Mouse (Mus musculus) G1E (cell line): ENCODE data around the gene Nms. TPM values are rescaled to one million over a fixed set of nuclear protein-coding genes. Genes with fewer than 3 reads are reported as not detected.

Experiments used
- ATAC-seq: 2 replicates; pipeline ENCODE4 v1.8.0; 2016; ENCODE audit warnings: mild to moderate bottlenecking; ENCODE audit not compliant: insufficient number of reproducible peaks, poor library complexity, low FRiP score, severe bottlenecking; ENCODE audit errors: extremely low read depth
- DNase-seq: peaks from one replicate; pipeline ENCODE4 v3.0.0; 2012; ENCODE audit warnings: low spot score
- H3K27me3 ChIP-seq: 2 replicates; pipeline ENCODE4 v1.6.1; 2012; ENCODE audit warnings: mild to moderate bottlenecking, low read length, inconsistent platforms; ENCODE audit not compliant: insufficient read depth
- H3K36me3 ChIP-seq: replicated peaks from 2 replicates; pipeline ENCODE3; 2012; ENCODE audit warnings: mild to moderate bottlenecking, inconsistent platforms
- H3K4me1 ChIP-seq: 2 replicates; pipeline ENCODE4 v1.6.1; 2012; ENCODE audit warnings: low read depth, low read length, inconsistent platforms, mixed read lengths; ENCODE audit not compliant: insufficient read depth
- H3K4me3 ChIP-seq: 2 replicates; pipeline ENCODE4 v1.5.1; 2012; ENCODE audit warnings: low read depth, mild to moderate bottlenecking, inconsistent platforms, low read length, moderate library complexity, mixed read lengths
- H3K9me3 ChIP-seq: replicated peaks from 2 replicates; pipeline ENCODE4 v1.6.1; 2012; ENCODE audit warnings: inconsistent platforms
- CTCF ChIP-seq: IDR thresholded peaks from 2 replicates; pipeline ENCODE4 v1.5.1; 2012; ENCODE audit warnings: low read depth, low read length, inconsistent platforms, mixed read lengths
- GATA1 ChIP-seq: IDR thresholded peaks from 2 replicates; pipeline ENCODE4 v1.6.1; 2012; ENCODE audit warnings: borderline replicate concordance, low read length, inconsistent platforms, mixed read lengths
- GATA2 ChIP-seq: IDR thresholded peaks from 2 replicates; pipeline ENCODE4 v1.6.1; 2012; ENCODE audit warnings: low read depth, low read length, inconsistent platforms, borderline replicate concordance
- POLR2AphosphoS5 ChIP-seq: IDR thresholded peaks from 2 replicates; pipeline ENCODE4 v1.6.1; 2012; ENCODE audit warnings: low read depth, low read length, inconsistent platforms; ENCODE audit not compliant: insufficient replicate concordance
- TAL1 ChIP-seq: conservative IDR thresholded peaks from 2 replicates; pipeline ENCODE4 v1.6.1; 2012; ENCODE audit warnings: low read depth, low read length, inconsistent platforms, mixed read lengths
- polyA plus RNA-seq: library from polyadenylated mRNA; stranded (reverse); fragments of >175 nt; gene quantifications from 2 replicates; pipeline ENCODE4 v1.2.3, GENCODE M21; 2012
- total RNA-seq, 2 experiments: library from RNA; stranded (forward) in 1 of 2; stranded (reverse) in 1 of 2; fragments of 200-1000 nt in 1 of 2; fragments of >200 nt in 1 of 2; fragmentation: Nextera tagmentation in 1 of 2; gene quantifications; 2 replicates each; pipeline ENCODE4 v1.2.3; 2014 to 2017

Nms gene
- total and polyA plus RNA-seq, 3 experiments, result not detected

GRCm38 (mm10) chr1:38969116-38969515, 30.2 kb downstream of the Nms start:
- Histone ChIP-seq H3K4me3 (no peak overlapping the region), H3K27me3 (no peaks in the 10 kb centered on the region), H3K36me3 (no peaks in the 10 kb centered on the region), H3K4me1 (no peaks in the 10 kb centered on the region; the same call in 1 of the 2 replicates), H3K9me3 (no peaks in the 10 kb centered on the region)
- ATAC-seq (no peak), DNase-seq (no peak)
- TF ChIP-seq TAL1 (no peak), CTCF (no peak), GATA1 (no peak), POLR2AphosphoS5 (no peak)

GRCm38 (mm10) chr1:38971712-38972111, 32.8 kb downstream of the Nms start:
- no peak for ATAC-seq
- Histone ChIP-seq H3K27me3 (peaks cover 3% of the 10 kb centered on the region; the same call in 1 of the 2 replicates), H3K4me1 (no peaks in the 10 kb centered on the region; the same call in 1 of the 2 replicates), H3K4me3 (no peak overlapping the region), H3K36me3 (no peaks in the 10 kb centered on the region), H3K9me3 (no peaks in the 10 kb centered on the region)
- DNase-seq, result no peak
- TF ChIP-seq TAL1 (no peak), POLR2AphosphoS5 (no peak), GATA2 (no peak)

- DNase-seq, result no peak
- Histone ChIP-seq H3K36me3 (no peaks in the 10 kb centered on the region), H3K4me1 (no peaks in the 10 kb centered on the region; the same call in 1 of the 2 replicates), H3K9me3 (no peaks in the 10 kb centered on the region), H3K27me3 (peaks cover 3% of the 10 kb centered on the region; the same call in 1 of the 2 replicates), H3K4me3 (no peak overlapping the region)
- TF ChIP-seq CTCF (no peak), GATA2 (no peak), POLR2AphosphoS5 (no peak), GATA1 (no peak), TAL1 (no peak)
- ATAC-seq, result no peak
Observed at GRCm38 (mm10) chr1:38972986-38973592, 34.1 kb downstream of the Nms start.

- Histone ChIP-seq H3K36me3 (no peaks in the 10 kb centered on the region), H3K27me3 (peaks cover 6% of the 10 kb centered on the region; the same call in 1 of the 2 replicates), H3K9me3 (peaks cover 2% of the 10 kb centered on the region; the same call in 1 of the 2 replicates), H3K4me3 (no peak overlapping the region), H3K4me1 (no peaks in the 10 kb centered on the region)
- TF ChIP-seq GATA1, result no peak
- TF ChIP-seq CTCF, result no peak
- no peak for TF ChIP-seq GATA2
- TF ChIP-seq POLR2AphosphoS5, result no peak
- TF ChIP-seq TAL1, result no peak
- ATAC-seq (no peak), DNase-seq (no peak)
Observed at GRCm38 (mm10) chr1:38979953-38980352, 41.0 kb downstream of the Nms start.

- Histone ChIP-seq H3K4me1 (peaks cover 13% of the 10 kb centered on the region), H3K4me3 (no peak overlapping the region), H3K9me3 (peaks cover 5% of the 10 kb centered on the region), H3K36me3 (no peaks in the 10 kb centered on the region), H3K27me3 (0 out of 2 replicates have a peak, but pooled peaks cover under 1% of the 10 kb centered on the region)
- ATAC-seq (no peak), DNase-seq (no peak)
- no peak for TF ChIP-seq CTCF
- no peak for TF ChIP-seq TAL1
- TF ChIP-seq GATA2, result no peak
- TF ChIP-seq GATA1, result no peak
- no peak for TF ChIP-seq POLR2AphosphoS5
Observed at GRCm38 (mm10) chr1:38983870-38984269, 44.9 kb downstream of the Nms start.

GRCm38 (mm10) chr1:38985308-38985707, 46.4 kb downstream of the Nms start, which contains the start of gene Pdcl3:
TSS of gene Pdcl3 (plus strand) at chr1:38985608.
- DNase-seq (no peak), ATAC-seq (no peak)
- no peak within 1 kb of the TSS for H3K4me3 ChIP-seq
- peaks cover 7% of the 10 kb centered on the region for H3K9me3 ChIP-seq
- TF ChIP-seq TAL1 (no peak), GATA2 (no peak), CTCF (no peak), GATA1 (no peak), POLR2AphosphoS5 (no peak)
- peaks cover 16% of the 10 kb centered on the region for H3K4me1 ChIP-seq
- no peaks in the 10 kb centered on the region for H3K27me3 ChIP-seq
- H3K36me3 ChIP-seq, result peaks cover 5% of the 10 kb centered on the region
